Mouse (Mus musculus) G1E (cell line): ENCODE results near the gene Plpp4. TPM values are rescaled to one million over a fixed set of nuclear protein-coding genes. Genes with fewer than 3 reads are reported as not detected.

ENCODE experiments used
- ATAC-seq: 2 replicates; pipeline ENCODE4 v1.8.0; 2016; ENCODE audit warnings: mild to moderate bottlenecking; ENCODE audit not compliant: insufficient number of reproducible peaks, poor library complexity, low FRiP score, severe bottlenecking; ENCODE audit errors: extremely low read depth
- DNase-seq: peaks from one replicate; pipeline ENCODE4 v3.0.0; 2012; ENCODE audit warnings: low spot score
- H3K27me3 ChIP-seq: 2 replicates; pipeline ENCODE4 v1.6.1; 2012; ENCODE audit warnings: mild to moderate bottlenecking, low read length, inconsistent platforms; ENCODE audit not compliant: insufficient read depth
- H3K36me3 ChIP-seq: replicated peaks from 2 replicates; pipeline ENCODE3; 2012; ENCODE audit warnings: mild to moderate bottlenecking, inconsistent platforms
- H3K4me1 ChIP-seq: 2 replicates; pipeline ENCODE4 v1.6.1; 2012; ENCODE audit warnings: low read depth, low read length, inconsistent platforms, mixed read lengths; ENCODE audit not compliant: insufficient read depth
- H3K4me3 ChIP-seq: 2 replicates; pipeline ENCODE4 v1.5.1; 2012; ENCODE audit warnings: low read depth, mild to moderate bottlenecking, inconsistent platforms, low read length, moderate library complexity, mixed read lengths
- H3K9me3 ChIP-seq: replicated peaks from 2 replicates; pipeline ENCODE4 v1.6.1; 2012; ENCODE audit warnings: inconsistent platforms
- CTCF ChIP-seq: IDR thresholded peaks from 2 replicates; pipeline ENCODE4 v1.5.1; 2012; ENCODE audit warnings: low read depth, low read length, inconsistent platforms, mixed read lengths
- GATA1 ChIP-seq: IDR thresholded peaks from 2 replicates; pipeline ENCODE4 v1.6.1; 2012; ENCODE audit warnings: borderline replicate concordance, low read length, inconsistent platforms, mixed read lengths
- GATA2 ChIP-seq: IDR thresholded peaks from 2 replicates; pipeline ENCODE4 v1.6.1; 2012; ENCODE audit warnings: low read depth, low read length, inconsistent platforms, borderline replicate concordance
- POLR2AphosphoS5 ChIP-seq: IDR thresholded peaks from 2 replicates; pipeline ENCODE4 v1.6.1; 2012; ENCODE audit warnings: low read depth, low read length, inconsistent platforms; ENCODE audit not compliant: insufficient replicate concordance
- TAL1 ChIP-seq: conservative IDR thresholded peaks from 2 replicates; pipeline ENCODE4 v1.6.1; 2012; ENCODE audit warnings: low read depth, low read length, inconsistent platforms, mixed read lengths
- polyA plus RNA-seq: library from polyadenylated mRNA; stranded (reverse); fragments of >175 nt; gene quantifications from 2 replicates; pipeline ENCODE4 v1.2.3, GENCODE M21; 2012
- total RNA-seq, 2 experiments: library from RNA; stranded (forward) in 1 of 2; stranded (reverse) in 1 of 2; fragments of 200-1000 nt in 1 of 2; fragments of >200 nt in 1 of 2; fragmentation: Nextera tagmentation in 1 of 2; gene quantifications; 2 replicates each; pipeline ENCODE4 v1.2.3; 2014 to 2017

The Plpp4 gene
- total and polyA plus RNA-seq, 3 experiments: not detected

- peaks cover 55% of the 10 kb centered on the region for H3K9me3 ChIP-seq
- no peaks in the 10 kb centered on the region; the same call in 1 of the 2 replicates for H3K27me3 ChIP-seq
- no peak overlapping the region for H3K4me3 ChIP-seq
- DNase-seq (no peak), ATAC-seq (no peak)
- no peak for TF ChIP-seq TAL1
- no peak for TF ChIP-seq POLR2AphosphoS5
- TF ChIP-seq GATA2: no peak
- no peak for TF ChIP-seq CTCF
- no peak for TF ChIP-seq GATA1
- no peaks in the 10 kb centered on the region for H3K36me3 ChIP-seq
- no peaks in the 10 kb centered on the region for H3K4me1 ChIP-seq
Observed at GRCm38 (mm10) chr7:129259195-129259594, 2.4 kb downstream of the Plpp4 start.

- DNase-seq (no peak), ATAC-seq (no peak)
- no peaks in the 10 kb centered on the region for H3K36me3 ChIP-seq
- peaks cover 16% of the 10 kb centered on the region for H3K9me3 ChIP-seq
- H3K4me1 ChIP-seq: no peaks in the 10 kb centered on the region
- H3K27me3 ChIP-seq: no peaks in the 10 kb centered on the region
- TF ChIP-seq GATA2 (no peak), CTCF (no peak), GATA1 (no peak)
- H3K4me3 ChIP-seq: no peak overlapping the region
Observed at GRCm38 (mm10) chr7:129273867-129274266, 17.0 kb downstream of the Plpp4 start.

GRCm38 (mm10) chr7:129274726-129275125 is 17.9 kb downstream of the Plpp4 start:
- Histone ChIP-seq H3K4me1 (no peaks in the 10 kb centered on the region), H3K9me3 (peaks cover 24% of the 10 kb centered on the region), H3K36me3 (no peaks in the 10 kb centered on the region), H3K27me3 (no peaks in the 10 kb centered on the region), H3K4me3 (no peak overlapping the region)
- no peak for TF ChIP-seq GATA2
- TF ChIP-seq CTCF: no peak
- TF ChIP-seq GATA1: no peak
- TF ChIP-seq TAL1: no peak
- TF ChIP-seq POLR2AphosphoS5: no peak
- DNase-seq (no peak), ATAC-seq (no peak)

- ATAC-seq: no peak
- TF ChIP-seq POLR2AphosphoS5: no peak
- TF ChIP-seq CTCF: no peak
- TF ChIP-seq TAL1: no peak
- TF ChIP-seq GATA2: no peak
- TF ChIP-seq GATA1: no peak
- Histone ChIP-seq H3K4me1 (no peaks in the 10 kb centered on the region), H3K27me3 (no peaks in the 10 kb centered on the region), H3K36me3 (no peaks in the 10 kb centered on the region), H3K4me3 (no peak overlapping the region), H3K9me3 (peaks cover 33% of the 10 kb centered on the region)
- DNase-seq: no peak
Observed at GRCm38 (mm10) chr7:129277751-129278150, 20.9 kb downstream of the Plpp4 start.

- no peak for DNase-seq
- Histone ChIP-seq H3K4me3 (no peak overlapping the region), H3K4me1 (no peaks in the 10 kb centered on the region), H3K36me3 (no peaks in the 10 kb centered on the region), H3K9me3 (peaks cover 40% of the 10 kb centered on the region), H3K27me3 (no peaks in the 10 kb centered on the region)
- no peak for ATAC-seq
- no peak for TF ChIP-seq POLR2AphosphoS5
- no peak for TF ChIP-seq CTCF
- TF ChIP-seq TAL1: no peak
- no peak for TF ChIP-seq GATA2
- TF ChIP-seq GATA1: no peak
Observed at GRCm38 (mm10) chr7:129278801-129279200, 22.0 kb downstream of the Plpp4 start.

- DNase-seq (no peak), ATAC-seq (no peak)
- no peak overlapping the region for H3K4me3 ChIP-seq
- TF ChIP-seq CTCF (no peak), POLR2AphosphoS5 (no peak), TAL1 (no peak), GATA2 (no peak), GATA1 (no peak)
- peaks cover 42% of the 10 kb centered on the region for H3K9me3 ChIP-seq
- H3K36me3 ChIP-seq: no peaks in the 10 kb centered on the region
- H3K27me3 ChIP-seq: no peaks in the 10 kb centered on the region
- H3K4me1 ChIP-seq: no peaks in the 10 kb centered on the region
Observed at GRCm38 (mm10) chr7:129279261-129279660, 22.4 kb downstream of the Plpp4 start.

- no peaks in the 10 kb centered on the region for H3K27me3 ChIP-seq
- H3K36me3 ChIP-seq: no peaks in the 10 kb centered on the region
- H3K9me3 ChIP-seq: peaks cover 48% of the 10 kb centered on the region
- no peak for DNase-seq
- H3K4me1 ChIP-seq: no peaks in the 10 kb centered on the region
- no peak overlapping the region for H3K4me3 ChIP-seq
- TF ChIP-seq CTCF (no peak), GATA2 (no peak), GATA1 (no peak)
- no peak for ATAC-seq
Observed at GRCm38 (mm10) chr7:129281966-129282365, 25.1 kb downstream of the Plpp4 start.
